Mouse (Mus musculus): ENCODE measurements around the gene Gm6169. TPM values are rescaled to one million over a fixed set of nuclear protein-coding genes. Genes with fewer than 3 reads are reported as not detected.

The Gm6169 gene
- polyA plus RNA-seq, 1 experiment from 2014 or later, result 4.4 TPM

DNA sequence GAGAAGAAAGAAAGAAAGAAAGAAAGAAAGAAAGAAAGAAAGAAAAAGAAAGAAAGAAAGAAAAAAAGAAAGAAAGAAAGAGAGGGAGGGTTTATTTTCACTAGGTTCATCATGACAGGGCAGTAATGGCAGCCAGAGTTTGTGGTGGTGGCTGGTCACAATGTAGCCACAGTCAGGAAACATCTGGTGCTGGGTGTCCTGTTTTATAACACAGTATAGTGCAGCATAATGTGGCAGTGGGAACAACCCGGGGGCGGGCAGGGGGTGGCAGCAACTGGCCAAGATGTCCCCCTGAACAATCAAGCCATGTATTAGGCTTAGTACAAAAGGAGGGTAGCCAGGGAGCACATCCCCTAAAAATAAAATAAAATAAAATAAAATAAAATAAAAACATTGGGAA, 35.6 kb downstream of the Gm6169 start:
- 0 out of 2 replicates have a peak, but pooled peaks cover 2% of the 10 kb centered on the region for H3K9me3 ChIP-seq (ENCODE audit: control insufficient read depth, low read length)
- H3K27me3 ChIP-seq (ENCODE audit: control insufficient read depth, insufficient read depth, low read depth, low read length), result peaks cover 3% of the 10 kb centered on the region; the same call in 1 of the 2 replicates
- WGBS, result 81% methylated on average over 2 of the region's 2 CpGs
- no peaks in the 10 kb centered on the region for H3K4me1 ChIP-seq (replicated peaks; ENCODE audit: control insufficient read depth, insufficient read depth, low read length)
- no peak overlapping the region for H3K4me3 ChIP-seq (ENCODE audit: low read length)
- no peak overlapping the region for H3K27ac ChIP-seq (ENCODE audit: low read length)
- no peak overlapping the region for H3K4me2 ChIP-seq (ENCODE audit: low read depth, low read length)
- no peak for ATAC-seq (ENCODE audit: low read depth)
- H3K9ac ChIP-seq (ENCODE audit: low read length), result no peak overlapping the region
- H3K36me3 ChIP-seq (ENCODE audit: control insufficient read depth, insufficient read depth, low read length), result no peaks in the 10 kb centered on the region

DNA sequence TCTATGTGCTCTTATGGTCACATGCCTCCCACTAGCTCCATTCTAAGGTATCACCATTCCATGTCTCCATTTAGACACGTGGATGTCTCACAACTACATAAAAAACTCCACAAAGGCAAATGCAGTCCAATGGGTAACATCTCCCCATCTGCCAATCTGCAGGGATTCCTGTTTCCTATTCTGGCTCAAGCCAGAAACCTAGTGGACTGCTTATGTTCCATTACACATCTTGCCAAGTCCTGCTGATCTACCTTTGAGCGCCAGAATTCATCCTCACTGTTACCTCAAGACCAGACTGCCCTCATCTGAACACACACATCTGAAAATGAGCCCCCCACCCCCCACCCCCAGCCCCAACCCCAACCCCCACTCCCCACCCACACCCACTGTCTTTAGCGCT, 36.9 kb downstream of the Gm6169 start:
- WGBS, result 87% methylated on average over 3 of the region's 3 CpGs

DNA sequence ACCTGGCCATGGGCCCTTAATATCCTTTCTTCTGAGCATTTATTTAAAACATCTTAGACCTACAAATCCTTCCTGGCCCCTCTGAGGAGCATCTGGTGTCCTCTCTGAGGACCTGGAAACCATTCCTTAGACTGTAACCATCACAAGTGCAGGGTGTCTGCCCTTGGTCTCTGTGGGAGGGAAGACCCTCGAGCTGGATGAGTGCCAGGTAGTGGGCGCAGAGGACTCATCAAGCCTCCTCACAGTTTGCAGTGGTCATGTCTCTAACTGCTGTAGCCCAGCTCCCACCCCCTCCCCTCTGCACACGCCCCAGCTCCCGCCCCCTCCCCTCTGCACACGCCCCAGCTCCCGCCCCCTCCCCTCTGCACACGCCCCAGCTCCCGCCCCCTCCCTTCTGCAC, 38.7 kb downstream of the Gm6169 start:
- Histone ChIP-seq H3K4me1 (replicated peaks; ENCODE audit: control insufficient read depth, insufficient read depth, low read length) (no peaks in the 10 kb centered on the region), H3K36me3 (ENCODE audit: control insufficient read depth, insufficient read depth, low read length) (no peaks in the 10 kb centered on the region), H3K27me3 (ENCODE audit: control insufficient read depth, insufficient read depth, low read depth, low read length) (no peaks in the 10 kb centered on the region), H3K4me2 (ENCODE audit: low read depth, low read length) (no peak overlapping the region), H3K9ac (ENCODE audit: low read length) (no peak overlapping the region), H3K27ac (ENCODE audit: low read length) (no peak overlapping the region), H3K4me3 (ENCODE audit: low read length) (no peak overlapping the region), H3K9me3 (ENCODE audit: control insufficient read depth, low read length) (no peaks in the 10 kb centered on the region)
- ATAC-seq (ENCODE audit: low read depth), result no peak
- WGBS, result 54% methylated on average over 2 of the region's 8 CpGs

More for the DNA sequence above, 36.9 kb downstream of the Gm6169 start:
- no peak overlapping the region for H3K4me3 ChIP-seq (ENCODE audit: low read length)
- no peak overlapping the region for H3K27ac ChIP-seq (ENCODE audit: low read length)
- no peaks in the 10 kb centered on the region for H3K4me1 ChIP-seq (replicated peaks; ENCODE audit: control insufficient read depth, insufficient read depth, low read length)
- no peak overlapping the region for H3K9ac ChIP-seq (ENCODE audit: low read length)
- 0 out of 2 replicates have a peak, but pooled peaks cover 2% of the 10 kb centered on the region for H3K9me3 ChIP-seq (ENCODE audit: control insufficient read depth, low read length)
- H3K27me3 ChIP-seq (ENCODE audit: control insufficient read depth, insufficient read depth, low read depth, low read length), result no peaks in the 10 kb centered on the region; the same call in 1 of the 2 replicates
- no peaks in the 10 kb centered on the region for H3K36me3 ChIP-seq (ENCODE audit: control insufficient read depth, insufficient read depth, low read length)
- H3K4me2 ChIP-seq (ENCODE audit: low read depth, low read length), result no peak overlapping the region
- no peak for ATAC-seq (ENCODE audit: low read depth)

DNA sequence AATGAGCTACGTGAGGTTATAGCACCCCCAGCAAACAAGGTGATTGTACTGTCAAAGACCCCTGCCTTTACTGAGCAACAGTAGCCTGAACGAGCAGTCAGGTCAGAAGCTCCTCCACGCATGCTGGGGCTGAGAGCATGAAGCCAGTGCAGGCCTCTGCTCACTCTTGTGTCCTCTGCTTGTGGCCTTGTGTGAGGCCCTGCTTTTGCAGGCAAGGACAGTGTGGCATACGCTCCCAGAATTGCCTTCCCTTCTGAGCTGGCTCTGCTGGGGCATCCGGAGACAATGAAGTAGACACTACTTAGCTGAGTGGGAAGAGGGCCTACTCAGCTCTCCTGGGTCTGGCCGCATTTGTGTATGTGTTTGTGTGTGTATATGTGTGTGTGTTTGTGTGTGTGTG, 39.3 kb downstream of the Gm6169 start:
- Histone ChIP-seq H3K27me3 (ENCODE audit: control insufficient read depth, insufficient read depth, low read depth, low read length) (no peaks in the 10 kb centered on the region), H3K4me3 (ENCODE audit: low read length) (no peak overlapping the region), H3K36me3 (ENCODE audit: control insufficient read depth, insufficient read depth, low read length) (no peaks in the 10 kb centered on the region), H3K27ac (ENCODE audit: low read length) (no peak overlapping the region), H3K9me3 (ENCODE audit: control insufficient read depth, low read length) (no peaks in the 10 kb centered on the region), H3K9ac (ENCODE audit: low read length) (no peak overlapping the region), H3K4me2 (ENCODE audit: low read depth, low read length) (no peak overlapping the region), H3K4me1 (replicated peaks; ENCODE audit: control insufficient read depth, insufficient read depth, low read length) (no peaks in the 10 kb centered on the region)
- ATAC-seq (ENCODE audit: low read depth), result no peak
- 89% methylated on average over 6 of the region's 6 CpGs for WGBS

DNA sequence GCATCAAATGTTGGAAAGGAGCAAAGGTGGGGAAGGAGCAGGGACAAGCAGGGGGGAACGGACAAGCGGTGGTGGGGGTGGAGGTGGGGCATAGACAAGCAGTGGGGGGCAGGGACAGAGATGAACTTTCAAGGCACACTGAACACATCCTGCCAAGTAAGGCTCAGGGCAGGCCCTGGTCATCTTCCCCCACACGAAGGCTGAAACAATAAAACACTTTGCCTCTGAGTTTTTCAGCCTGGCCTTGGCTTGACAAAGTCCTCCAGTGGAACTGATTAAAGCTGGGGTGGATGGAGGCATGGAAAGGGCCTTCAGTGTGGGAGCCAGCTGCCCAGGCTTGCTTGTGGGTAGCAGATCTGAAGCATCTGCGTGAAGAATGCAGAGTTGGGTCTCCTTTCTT, 41.2 kb downstream of the Gm6169 start:
- Histone ChIP-seq H3K4me3 (ENCODE audit: low read length) (no peak overlapping the region), H3K27me3 (ENCODE audit: control insufficient read depth, insufficient read depth, low read depth, low read length) (no peaks in the 10 kb centered on the region), H3K27ac (ENCODE audit: low read length) (no peak overlapping the region), H3K9me3 (ENCODE audit: control insufficient read depth, low read length) (no peaks in the 10 kb centered on the region), H3K9ac (ENCODE audit: low read length) (no peak overlapping the region), H3K36me3 (ENCODE audit: control insufficient read depth, insufficient read depth, low read length) (no peaks in the 10 kb centered on the region), H3K4me1 (replicated peaks; ENCODE audit: control insufficient read depth, insufficient read depth, low read length) (peaks cover 3% of the 10 kb centered on the region; the same call in 1 of the 2 replicates), H3K4me2 (ENCODE audit: low read depth, low read length) (no peak overlapping the region)
- ATAC-seq (ENCODE audit: low read depth), result no peak
- WGBS, result 60% methylated on average over 4 of the region's 4 CpGs

DNA sequence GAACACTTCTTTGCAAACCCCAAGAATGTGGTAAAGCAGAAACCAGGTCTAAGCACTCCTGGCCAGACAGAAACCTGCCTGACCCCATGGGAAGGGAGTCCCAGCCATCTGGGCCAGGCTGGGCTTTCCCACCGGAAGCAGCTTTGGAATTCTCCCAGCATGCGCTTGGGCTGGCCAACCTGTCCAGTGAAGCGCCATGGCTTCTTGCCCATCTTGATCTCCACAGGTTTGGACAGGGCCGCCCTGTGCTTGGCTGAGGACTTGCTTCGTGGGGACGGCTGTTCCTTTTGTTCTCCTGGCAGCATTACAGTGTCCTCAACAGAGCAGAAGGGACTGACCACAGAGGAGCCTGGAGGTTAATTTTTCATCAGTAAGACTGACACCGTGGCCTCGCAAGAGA, 45.2 kb downstream of the Gm6169 start:
- no peak overlapping the region for H3K4me3 ChIP-seq (ENCODE audit: low read length)
- 56% methylated on average over 8 of the region's 8 CpGs for WGBS
- H3K36me3 ChIP-seq (ENCODE audit: control insufficient read depth, insufficient read depth, low read length), result no peaks in the 10 kb centered on the region
- H3K27ac ChIP-seq (ENCODE audit: low read length), result no peak overlapping the region
- H3K4me2 ChIP-seq (ENCODE audit: low read depth, low read length), result no peak overlapping the region
- no peaks in the 10 kb centered on the region for H3K27me3 ChIP-seq (ENCODE audit: control insufficient read depth, insufficient read depth, low read depth, low read length)
- ATAC-seq (ENCODE audit: low read depth), result peak; percentile 36; the same call in 1 of the 2 replicates
- H3K9me3 ChIP-seq (ENCODE audit: control insufficient read depth, low read length), result no peaks in the 10 kb centered on the region
- peaks cover 3% of the 10 kb centered on the region; the same call in 1 of the 2 replicates for H3K4me1 ChIP-seq (replicated peaks; ENCODE audit: control insufficient read depth, insufficient read depth, low read length)
- H3K9ac ChIP-seq (ENCODE audit: low read length), result no peak overlapping the region

DNA sequence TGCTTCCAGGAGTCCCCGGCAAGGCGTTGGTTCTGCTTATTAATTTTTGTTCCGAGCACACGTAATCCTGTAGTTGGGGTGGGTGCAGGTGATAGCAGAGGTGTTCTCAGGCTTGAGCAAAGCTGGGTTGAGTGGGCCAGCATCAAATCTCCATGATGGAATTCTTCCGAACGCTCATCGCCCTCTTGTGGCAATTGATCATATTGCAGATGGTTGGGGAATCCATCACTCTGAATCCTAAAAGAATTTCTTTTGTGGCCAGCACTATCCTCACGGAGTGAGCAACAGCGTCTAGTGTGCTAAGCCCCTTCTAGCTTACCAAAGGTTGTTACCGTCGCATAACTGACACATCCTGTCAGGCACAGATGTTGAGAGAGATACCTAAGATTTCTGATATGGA, 46.4 kb downstream of the Gm6169 start:
- Histone ChIP-seq H3K4me3 (ENCODE audit: low read length) (no peak overlapping the region), H3K4me2 (ENCODE audit: low read depth, low read length) (no peak overlapping the region), H3K9me3 (ENCODE audit: control insufficient read depth, low read length) (no peaks in the 10 kb centered on the region), H3K27me3 (ENCODE audit: control insufficient read depth, insufficient read depth, low read depth, low read length) (no peaks in the 10 kb centered on the region), H3K36me3 (ENCODE audit: control insufficient read depth, insufficient read depth, low read length) (no peaks in the 10 kb centered on the region), H3K9ac (ENCODE audit: low read length) (no peak overlapping the region), H3K4me1 (replicated peaks; ENCODE audit: control insufficient read depth, insufficient read depth, low read length) (peaks cover 3% of the 10 kb centered on the region; the same call in 1 of the 2 replicates), H3K27ac (ENCODE audit: low read length) (no peak overlapping the region)
- 9% methylated on average over 11 of the region's 11 CpGs for WGBS
- no peak for ATAC-seq (ENCODE audit: low read depth)

DNA sequence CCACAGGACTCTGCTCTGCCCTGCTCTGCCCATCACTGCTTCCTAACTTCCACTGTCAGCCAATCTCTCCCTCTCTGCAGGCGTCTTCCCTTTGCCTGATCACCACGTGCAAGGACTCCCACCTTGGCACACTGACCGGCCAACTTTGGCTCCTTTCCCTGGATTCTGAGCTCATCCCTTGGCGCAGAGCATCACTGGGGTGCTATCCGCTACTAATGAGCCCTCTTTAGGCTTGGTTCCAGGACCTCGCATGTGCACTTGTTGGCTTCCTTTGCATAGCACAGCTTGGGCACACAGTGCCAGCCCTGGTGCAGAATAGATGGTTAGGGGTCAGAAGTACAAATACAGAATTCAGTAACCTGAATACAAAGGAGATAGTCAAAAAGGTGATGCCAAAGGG, 47.9 kb downstream of the Gm6169 start:
- no peak overlapping the region for H3K27ac ChIP-seq (ENCODE audit: low read length)
- H3K4me1 ChIP-seq (replicated peaks; ENCODE audit: control insufficient read depth, insufficient read depth, low read length), result peaks cover 3% of the 10 kb centered on the region; the same call in 1 of the 2 replicates
- no peak for ATAC-seq (ENCODE audit: low read depth)
- H3K9me3 ChIP-seq (ENCODE audit: control insufficient read depth, low read length), result no peaks in the 10 kb centered on the region
- no peaks in the 10 kb centered on the region for H3K36me3 ChIP-seq (ENCODE audit: control insufficient read depth, insufficient read depth, low read length)
- WGBS, result 60% methylated on average over 6 of the region's 6 CpGs
- no peak overlapping the region for H3K9ac ChIP-seq (ENCODE audit: low read length)
- H3K27me3 ChIP-seq (ENCODE audit: control insufficient read depth, insufficient read depth, low read depth, low read length), result no peaks in the 10 kb centered on the region
- H3K4me2 ChIP-seq (ENCODE audit: low read depth, low read length), result no peak overlapping the region
- no peak overlapping the region for H3K4me3 ChIP-seq (ENCODE audit: low read length)
